Mouse (Mus musculus): ENCODE results near the gene Rabggta. TPM values are rescaled to one million over a fixed set of nuclear protein-coding genes. Genes with fewer than 3 reads are reported as not detected.

Gene Rabggta
- 0.40 TPM for polyA plus RNA-seq (2014; fragmentation: Illumina TruSeq; extraction: RNeasy Lipid Tissue Mini Kit (QIAGEN cat#74804))

DNA sequence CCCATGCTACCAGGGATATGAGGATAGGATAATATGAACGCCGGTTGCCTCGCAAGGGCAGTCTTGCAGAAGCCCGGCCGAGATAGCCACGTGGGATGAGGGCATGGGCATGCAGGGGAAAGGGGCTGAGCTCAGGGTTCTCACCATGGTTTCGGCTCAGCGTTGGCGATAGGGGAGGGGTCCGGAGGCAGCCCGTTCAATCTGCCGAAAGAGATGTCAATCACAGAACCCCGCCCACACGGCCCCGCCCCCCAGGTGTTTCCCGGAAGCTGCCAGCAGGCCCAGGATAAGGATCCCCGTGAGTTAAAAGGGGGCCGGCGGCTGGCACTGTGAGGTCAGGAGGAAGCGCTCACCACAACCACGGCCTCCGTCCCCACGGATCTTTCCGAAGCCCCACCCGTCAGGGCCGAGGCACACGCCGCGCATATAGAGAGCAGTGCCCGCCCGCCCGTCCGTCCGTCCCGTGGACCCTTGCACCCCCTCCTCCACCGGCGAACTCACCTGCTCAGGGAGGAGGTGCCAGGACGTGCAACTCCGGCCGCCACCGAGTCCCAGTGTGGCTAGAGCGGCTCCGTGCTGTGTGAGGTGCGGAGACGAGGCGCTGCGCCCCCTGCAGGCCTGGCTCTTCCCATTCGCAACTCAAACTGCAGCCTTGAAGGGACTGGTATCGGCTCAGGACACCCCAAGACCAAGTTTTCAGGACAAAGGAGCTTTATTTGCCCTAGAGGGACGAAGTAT lies at the start of gene Rabggta:
Rabggta (minus strand) TSS at position 564 of the 738 bp plus-strand sequence.

DNA sequence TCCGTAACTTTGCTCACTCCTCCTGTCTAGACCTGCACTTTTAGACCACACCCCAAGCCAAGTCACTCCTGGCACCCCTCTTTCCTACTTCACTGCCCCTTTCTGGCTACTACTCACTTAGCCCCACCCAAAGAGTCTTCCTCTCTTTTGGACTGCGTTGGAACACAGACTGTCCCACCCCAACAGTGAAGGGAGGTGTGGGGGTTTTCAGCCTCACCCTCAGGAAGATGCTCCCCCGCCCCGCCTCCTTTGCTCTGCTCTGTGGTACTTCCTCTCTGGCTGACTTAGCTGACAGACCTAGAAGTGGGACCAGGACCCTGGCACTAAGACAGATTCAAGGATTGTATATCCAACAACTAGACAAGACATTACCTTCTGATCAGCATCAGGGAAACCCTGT lies 43.6 kb upstream of the Rabggta start, which contains the start of gene Ltb4r1:
Ltb4r1 (plus strand) TSS at position 267 of the 400 bp plus-strand sequence.

DNA sequence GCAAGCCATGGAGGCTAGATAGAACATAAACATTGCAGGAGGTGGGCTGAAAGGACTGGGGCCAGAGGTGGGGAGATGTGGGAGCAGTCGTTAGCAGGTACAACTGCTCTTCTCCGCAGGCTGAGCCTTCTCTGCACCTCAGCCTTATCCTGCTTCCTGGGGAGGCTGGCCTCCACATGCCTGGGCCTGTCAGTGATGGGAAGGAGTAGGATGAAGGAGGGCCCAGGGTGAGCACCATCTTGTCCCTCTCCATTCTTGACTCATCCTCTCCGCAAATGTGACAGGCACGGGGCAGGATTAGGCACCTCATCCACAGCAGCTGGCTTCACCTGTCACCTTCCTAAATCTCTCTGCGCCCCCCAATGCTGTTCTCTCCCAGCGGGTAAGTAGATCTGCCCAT lies 39.1 kb upstream of the Rabggta start, which contains the start of gene Ltb4r2:
Ltb4r2 (plus strand) TSS at position 266 of the 400 bp plus-strand sequence.

DNA sequence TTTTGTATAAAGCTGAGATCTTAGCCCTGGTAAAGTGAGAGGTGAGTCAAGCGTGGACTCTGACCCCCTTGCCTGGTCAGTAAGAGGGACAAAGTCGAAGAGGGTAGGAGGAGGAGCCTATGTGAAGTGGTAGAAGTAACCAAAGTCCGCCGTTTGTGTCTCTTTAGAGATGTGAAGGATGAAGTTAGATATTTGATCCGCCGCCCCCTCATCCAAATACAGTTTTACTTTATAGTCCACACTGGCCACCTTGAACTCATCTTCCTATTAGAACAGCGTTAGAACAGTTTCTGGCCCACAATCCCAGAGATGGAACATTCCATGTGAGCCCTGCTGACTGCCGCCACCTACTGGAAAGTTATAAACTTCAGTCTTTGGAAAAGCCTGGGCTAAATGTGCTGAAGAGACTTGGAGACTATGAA lies 36.3 kb upstream of the Rabggta start, which contains the start of gene Cideb:
Cideb (minus strand) TSS at position 96 of the 422 bp plus-strand sequence.

DNA sequence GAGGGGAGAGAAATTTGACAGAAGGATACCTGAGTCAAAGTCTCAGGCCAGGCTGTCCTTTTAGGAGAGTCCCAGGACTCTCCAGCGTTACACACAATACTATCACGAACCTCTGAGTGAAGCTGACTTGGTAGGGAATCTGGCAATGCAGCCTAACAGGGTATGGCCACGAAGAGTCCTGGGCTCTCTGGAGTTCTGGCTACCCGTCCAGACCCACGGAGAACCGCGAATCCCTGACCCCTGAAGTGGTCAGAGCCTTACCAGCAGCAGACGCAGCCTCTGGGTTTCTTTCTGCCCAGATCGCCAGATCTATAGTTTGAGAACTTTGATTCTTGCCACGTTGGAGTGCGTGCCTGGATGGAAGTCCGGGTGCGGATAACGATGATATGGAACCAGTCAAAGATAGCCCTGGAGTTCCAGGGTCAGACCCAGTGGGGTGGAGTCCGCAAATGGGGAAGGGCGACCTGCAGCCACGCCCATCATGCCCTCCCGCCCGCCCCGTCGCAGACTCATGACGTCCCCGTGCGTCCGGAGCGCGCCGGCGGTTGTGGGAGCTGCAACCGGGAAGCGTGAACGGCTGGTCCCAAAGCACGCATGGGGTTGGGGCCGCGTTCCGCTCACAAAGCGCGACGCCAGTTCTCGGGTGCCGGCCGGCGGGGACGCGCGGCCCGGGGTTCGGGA lies 23.3 kb upstream of the Rabggta start, which contains the start of the genes Dhrs1 and Nop9:
Dhrs1 (minus strand) TSS at position 511 of the 681 bp plus-strand sequence.
Nop9 (plus strand) TSS at position 514 of the 681 bp plus-strand sequence.

DNA sequence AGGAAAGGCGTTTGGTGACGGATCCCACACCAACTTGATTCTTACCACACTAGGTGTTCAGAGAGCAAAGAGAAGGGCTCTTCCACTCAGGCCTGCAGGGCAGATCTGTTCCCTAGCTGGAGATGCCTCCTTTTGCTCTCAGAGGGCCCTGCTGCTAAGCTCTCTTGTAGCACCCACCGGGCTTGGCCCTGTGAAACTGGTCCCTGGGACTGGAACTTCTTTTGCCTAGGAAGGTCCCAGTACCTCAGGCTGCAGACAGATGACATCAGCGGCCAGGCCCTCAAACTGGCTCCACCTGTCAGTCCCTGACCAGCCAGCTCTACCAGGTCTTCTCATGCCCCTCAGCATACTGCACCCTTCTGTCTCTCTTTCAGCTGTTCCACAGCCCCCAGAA lies 8.3 kb downstream of the Rabggta start, which contains the start of gene Tgm1:
Tgm1 (minus strand) TSS at position 198 of the 394 bp plus-strand sequence.

DNA sequence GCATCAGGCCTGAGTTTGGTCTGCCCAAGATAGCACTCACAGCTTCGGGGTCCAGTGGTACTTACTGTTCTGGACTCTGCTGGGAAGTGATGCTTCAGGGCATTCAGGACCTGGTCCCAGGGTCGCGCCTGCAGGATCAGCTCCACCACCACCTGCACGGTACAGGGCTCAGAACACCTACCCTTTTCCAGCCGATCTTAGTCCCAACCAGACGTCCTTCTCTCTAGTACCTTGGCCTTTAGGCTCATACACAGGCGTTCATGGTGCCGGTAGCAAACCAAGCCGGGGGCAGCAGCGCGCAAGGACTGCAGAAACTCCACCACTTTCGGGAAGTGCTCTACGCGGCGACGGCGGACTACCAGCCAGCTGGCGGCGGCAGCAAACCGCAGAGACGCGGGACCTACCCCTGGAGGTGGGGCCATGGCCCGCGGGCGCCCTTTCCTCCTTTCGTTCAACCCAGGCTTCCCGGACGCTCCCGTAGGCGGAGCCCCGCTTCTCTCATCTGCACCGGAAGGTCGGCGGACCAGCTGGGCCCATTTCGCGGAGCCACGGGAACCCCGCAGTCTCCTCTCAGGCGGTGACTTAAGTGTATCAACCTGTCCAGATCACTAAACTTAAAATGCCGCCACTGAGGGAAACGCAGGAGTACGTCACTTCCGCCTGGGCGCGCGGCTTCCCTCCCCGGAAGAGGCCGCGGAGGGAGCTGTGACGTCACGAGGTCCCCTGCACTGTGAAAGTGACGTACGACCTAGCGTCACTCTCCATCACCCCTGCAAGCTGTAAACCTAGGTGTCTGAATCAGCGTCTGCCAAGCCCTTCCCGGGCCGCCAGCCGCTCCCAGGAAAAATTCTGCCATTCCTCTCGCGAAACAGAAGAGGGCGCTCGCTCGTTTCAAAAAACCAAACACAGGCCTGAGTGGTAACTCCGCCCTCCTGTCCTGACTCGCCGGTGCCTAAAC lies 40.6 kb downstream of the Rabggta start, which contains the start of gene Tinf2:
Tinf2 (minus strand) TSS at position 661 of the 958 bp plus-strand sequence.

DNA sequence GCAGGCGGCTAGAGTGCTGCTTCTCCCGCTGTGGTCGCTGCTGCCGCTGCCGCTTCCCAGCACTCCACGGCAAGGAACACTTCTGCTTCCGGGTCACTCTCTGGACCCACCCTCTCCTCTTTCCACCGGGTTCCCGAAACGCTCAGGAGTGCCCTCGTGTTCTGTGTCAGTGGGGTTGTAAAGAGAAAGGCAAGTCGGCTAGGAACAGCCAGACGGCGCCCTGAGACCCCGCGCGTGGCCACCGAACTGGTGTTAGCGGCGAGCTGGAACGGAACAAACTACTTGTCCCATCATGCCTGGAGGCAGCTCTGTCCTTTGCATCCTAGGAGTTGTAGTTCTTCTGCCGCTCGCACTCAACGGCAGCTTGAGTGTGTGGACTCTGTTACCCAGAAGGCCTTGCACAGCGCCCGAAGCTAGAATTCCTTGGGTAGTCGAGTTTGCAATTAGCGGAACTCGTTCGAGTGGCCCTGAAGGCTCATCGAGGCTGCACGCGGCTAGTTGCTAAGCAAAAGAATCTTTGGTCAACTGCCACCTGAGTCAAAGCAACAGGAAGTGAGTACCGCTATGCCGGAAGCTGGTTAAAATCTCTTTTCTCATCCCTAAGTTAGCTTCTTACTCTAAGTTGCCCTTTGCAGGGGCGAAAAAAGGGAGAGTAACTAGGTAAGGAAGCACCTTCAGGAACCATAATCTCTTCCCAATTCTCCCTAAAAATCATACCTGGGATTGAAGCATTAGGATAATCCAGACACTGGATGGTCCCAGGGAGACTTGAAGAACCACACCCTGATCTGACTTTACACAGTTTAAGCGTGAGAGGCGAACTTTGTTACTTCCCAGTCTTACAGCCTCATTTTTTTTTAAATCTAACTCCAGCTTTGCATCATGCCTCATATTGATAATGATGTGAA lies 50.0 kb downstream of the Rabggta start, which contains the start of the genes Gmpr2 and Nedd8:
Gmpr2 (plus strand) TSS at position 109 of the 908 bp plus-strand sequence.
Nedd8 (minus strand) TSS at position 292 of the 908 bp plus-strand sequence.

Other genes with a start within 250 kb of the Rabggta start
- 25.6 TPM for gene Dhrs4, start 243.5 kb downstream of the Rabggta start, polyA plus RNA-seq (2014; fragmentation: Illumina TruSeq; extraction: RNeasy Lipid Tissue Mini Kit (QIAGEN cat#74804))
- gene Carmil3, start 231.6 kb downstream of the Rabggta start, polyA plus RNA-seq (2014; fragmentation: Illumina TruSeq; extraction: RNeasy Lipid Tissue Mini Kit (QIAGEN cat#74804)), result 0.17 TPM
- not detected for gene Cpne6, start 211.8 kb downstream of the Rabggta start, polyA plus RNA-seq (2014; fragmentation: Illumina TruSeq; extraction: RNeasy Lipid Tissue Mini Kit (QIAGEN cat#74804))
- gene Nrl, start 197.3 kb downstream of the Rabggta start, polyA plus RNA-seq (2014; fragmentation: Illumina TruSeq; extraction: RNeasy Lipid Tissue Mini Kit (QIAGEN cat#74804)), result not detected
- gene Pck2, start 182.0 kb downstream of the Rabggta start, polyA plus RNA-seq (2014; fragmentation: Illumina TruSeq; extraction: RNeasy Lipid Tissue Mini Kit (QIAGEN cat#74804)), result 10.0 TPM
- 8.8 TPM for gene Dcaf11, start 162.3 kb downstream of the Rabggta start, polyA plus RNA-seq (2014; fragmentation: Illumina TruSeq; extraction: RNeasy Lipid Tissue Mini Kit (QIAGEN cat#74804))
- not detected for gene A730061H03Rik, start 161.9 kb downstream of the Rabggta start, polyA plus RNA-seq (2014; fragmentation: Illumina TruSeq; extraction: RNeasy Lipid Tissue Mini Kit (QIAGEN cat#74804))
- gene Fitm1, start 146.6 kb downstream of the Rabggta start, polyA plus RNA-seq (2014; fragmentation: Illumina TruSeq; extraction: RNeasy Lipid Tissue Mini Kit (QIAGEN cat#74804)), result not detected
- gene Psme1, start 144.1 kb downstream of the Rabggta start, polyA plus RNA-seq (2014; fragmentation: Illumina TruSeq; extraction: RNeasy Lipid Tissue Mini Kit (QIAGEN cat#74804)), result 115 TPM
- gene Emc9, start 137.0 kb downstream of the Rabggta start, polyA plus RNA-seq (2014; fragmentation: Illumina TruSeq; extraction: RNeasy Lipid Tissue Mini Kit (QIAGEN cat#74804)), result 2.7 TPM
- 87.7 TPM for gene Psme2, start 131.2 kb downstream of the Rabggta start, polyA plus RNA-seq (2014; fragmentation: Illumina TruSeq; extraction: RNeasy Lipid Tissue Mini Kit (QIAGEN cat#74804))
- gene Rnf31, start 130.6 kb downstream of the Rabggta start, polyA plus RNA-seq (2014; fragmentation: Illumina TruSeq; extraction: RNeasy Lipid Tissue Mini Kit (QIAGEN cat#74804)), result 2.5 TPM
- gene Irf9, start 118.7 kb downstream of the Rabggta start, polyA plus RNA-seq (2014; fragmentation: Illumina TruSeq; extraction: RNeasy Lipid Tissue Mini Kit (QIAGEN cat#74804)), result 37.8 TPM
- gene Rec8, start 104.2 kb downstream of the Rabggta start, polyA plus RNA-seq (2014; fragmentation: Illumina TruSeq; extraction: RNeasy Lipid Tissue Mini Kit (QIAGEN cat#74804)), result 0.77 TPM
- gene Ipo4, start 86.3 kb downstream of the Rabggta start, polyA plus RNA-seq (2014; fragmentation: Illumina TruSeq; extraction: RNeasy Lipid Tissue Mini Kit (QIAGEN cat#74804)), result 11.5 TPM
- 0.60 TPM for gene Gm49378, start 84.4 kb downstream of the Rabggta start, polyA plus RNA-seq (2014; fragmentation: Illumina TruSeq; extraction: RNeasy Lipid Tissue Mini Kit (QIAGEN cat#74804))
- gene Tm9sf1, start 78.5 kb downstream of the Rabggta start, polyA plus RNA-seq (2014; fragmentation: Illumina TruSeq; extraction: RNeasy Lipid Tissue Mini Kit (QIAGEN cat#74804)), result 44.3 TPM
- not detected for gene Tssk4, start 72.1 kb downstream of the Rabggta start, polyA plus RNA-seq (2014; fragmentation: Illumina TruSeq; extraction: RNeasy Lipid Tissue Mini Kit (QIAGEN cat#74804))
- 13.6 TPM for gene Mdp1, start 61.8 kb downstream of the Rabggta start, polyA plus RNA-seq (2014; fragmentation: Illumina TruSeq; extraction: RNeasy Lipid Tissue Mini Kit (QIAGEN cat#74804))
- 28.1 TPM for gene Gmpr2, start 50.3 kb downstream of the Rabggta start, polyA plus RNA-seq (2014; fragmentation: Illumina TruSeq; extraction: RNeasy Lipid Tissue Mini Kit (QIAGEN cat#74804))
- 46.6 TPM for gene Nedd8, start 50.1 kb downstream of the Rabggta start, polyA plus RNA-seq (2014; fragmentation: Illumina TruSeq; extraction: RNeasy Lipid Tissue Mini Kit (QIAGEN cat#74804))
- 11.2 TPM for gene Tinf2, start 40.4 kb downstream of the Rabggta start, polyA plus RNA-seq (2014; fragmentation: Illumina TruSeq; extraction: RNeasy Lipid Tissue Mini Kit (QIAGEN cat#74804))
- gene Tgm1, start 8.3 kb downstream of the Rabggta start, polyA plus RNA-seq (2014; fragmentation: Illumina TruSeq; extraction: RNeasy Lipid Tissue Mini Kit (QIAGEN cat#74804)), result not detected
- gene Dhrs1, start 23.4 kb upstream of the Rabggta start, polyA plus RNA-seq (2014; fragmentation: Illumina TruSeq; extraction: RNeasy Lipid Tissue Mini Kit (QIAGEN cat#74804)), result 8.2 TPM
- gene Nop9, start 23.4 kb upstream of the Rabggta start, polyA plus RNA-seq (2014; fragmentation: Illumina TruSeq; extraction: RNeasy Lipid Tissue Mini Kit (QIAGEN cat#74804)), result 6.1 TPM
- not detected for gene Cideb, start 36.2 kb upstream of the Rabggta start, polyA plus RNA-seq (2014; fragmentation: Illumina TruSeq; extraction: RNeasy Lipid Tissue Mini Kit (QIAGEN cat#74804))
- gene Ltb4r2, start 39.2 kb upstream of the Rabggta start, polyA plus RNA-seq (2014; fragmentation: Illumina TruSeq; extraction: RNeasy Lipid Tissue Mini Kit (QIAGEN cat#74804)), result not detected
- gene Ltb4r1, start 43.7 kb upstream of the Rabggta start, polyA plus RNA-seq (2014; fragmentation: Illumina TruSeq; extraction: RNeasy Lipid Tissue Mini Kit (QIAGEN cat#74804)), result not detected
- not detected for gene Adcy4, start 61.8 kb upstream of the Rabggta start, polyA plus RNA-seq (2014; fragmentation: Illumina TruSeq; extraction: RNeasy Lipid Tissue Mini Kit (QIAGEN cat#74804))
- gene Ripk3, start 66.6 kb upstream of the Rabggta start, polyA plus RNA-seq (2014; fragmentation: Illumina TruSeq; extraction: RNeasy Lipid Tissue Mini Kit (QIAGEN cat#74804)), result not detected
- gene Nfatc4, start 100.9 kb upstream of the Rabggta start, polyA plus RNA-seq (2014; fragmentation: Illumina TruSeq; extraction: RNeasy Lipid Tissue Mini Kit (QIAGEN cat#74804)), result 3.0 TPM
- gene Nynrin, start 131.7 kb upstream of the Rabggta start, polyA plus RNA-seq (2014; fragmentation: Illumina TruSeq; extraction: RNeasy Lipid Tissue Mini Kit (QIAGEN cat#74804)), result 1.1 TPM
- 0.14 TPM for gene Cbln3, start 162.1 kb upstream of the Rabggta start, polyA plus RNA-seq (2014; fragmentation: Illumina TruSeq; extraction: RNeasy Lipid Tissue Mini Kit (QIAGEN cat#74804))
- gene Khnyn, start 162.7 kb upstream of the Rabggta start, polyA plus RNA-seq (2014; fragmentation: Illumina TruSeq; extraction: RNeasy Lipid Tissue Mini Kit (QIAGEN cat#74804)), result 13.0 TPM
- 8.0 TPM for gene Sdr39u1, start 178.0 kb upstream of the Rabggta start, polyA plus RNA-seq (2014; fragmentation: Illumina TruSeq; extraction: RNeasy Lipid Tissue Mini Kit (QIAGEN cat#74804))
- 2.9 TPM for gene Cma1, start 222.4 kb upstream of the Rabggta start, polyA plus RNA-seq (2014; fragmentation: Illumina TruSeq; extraction: RNeasy Lipid Tissue Mini Kit (QIAGEN cat#74804))
- not detected for gene Cma2, start 228.7 kb upstream of the Rabggta start, polyA plus RNA-seq (2014; fragmentation: Illumina TruSeq; extraction: RNeasy Lipid Tissue Mini Kit (QIAGEN cat#74804))

All from ovary, adult 10 weeks (tissue).